Mouse (Mus musculus) brain, embryonic 14.5 days (tissue): ENCODE results near the gene Nelfcd. TPM values are rescaled to one million over a fixed set of nuclear protein-coding genes. Genes with fewer than 3 reads are reported as not detected.

Source experiments
- DNase-seq: peaks from one replicate; pipeline ENCODE4 v3.0.0-alpha.2; 2011; ENCODE audit warnings: low read depth
- CTCF ChIP-seq: fragments of 200-500 bp; IDR thresholded peaks from 2 replicates; pipeline ENCODE4 v1.5.1; 2012; ENCODE audit warnings: inconsistent platforms, mild to moderate bottlenecking, moderate library complexity, borderline replicate concordance; ENCODE audit not compliant: insufficient read depth, insufficient read length; ENCODE audit errors: extremely low read depth
- POLR2A ChIP-seq: fragments of 200-500 bp; IDR thresholded peaks from 2 replicates; pipeline ENCODE4 v1.6.1; 2012; ENCODE audit warnings: mild to moderate bottlenecking, inconsistent platforms, borderline replicate concordance; ENCODE audit not compliant: poor library complexity, insufficient read depth, insufficient read length, severe bottlenecking; ENCODE audit errors: extremely low read depth
- polyA plus RNA-seq: library from polyadenylated mRNA; depleted of rRNA; stranded (reverse); fragments of >200 nt; gene quantifications from 2 replicates; pipeline ENCODE4 v1.2.3, GENCODE M21; 2012

Gene Nelfcd
- polyA plus RNA-seq, 1 experiment: 98.6 TPM

GRCm38 (mm10) chr2:174439450-174439838, 23.8 kb downstream of the Nelfcd start:
- TF ChIP-seq POLR2A: no peak
- no peak for TF ChIP-seq CTCF
- DNase-seq: no peak

- TF ChIP-seq POLR2A (no peak), CTCF (no peak)
- no peak for DNase-seq
Observed at GRCm38 (mm10) chr2:174439961-174440360, 24.4 kb downstream of the Nelfcd start.

GRCm38 (mm10) chr2:174441898-174442297, 26.3 kb downstream of the Nelfcd start:
- DNase-seq: no peak
- TF ChIP-seq POLR2A (no peak), CTCF (no peak)

DNA sequence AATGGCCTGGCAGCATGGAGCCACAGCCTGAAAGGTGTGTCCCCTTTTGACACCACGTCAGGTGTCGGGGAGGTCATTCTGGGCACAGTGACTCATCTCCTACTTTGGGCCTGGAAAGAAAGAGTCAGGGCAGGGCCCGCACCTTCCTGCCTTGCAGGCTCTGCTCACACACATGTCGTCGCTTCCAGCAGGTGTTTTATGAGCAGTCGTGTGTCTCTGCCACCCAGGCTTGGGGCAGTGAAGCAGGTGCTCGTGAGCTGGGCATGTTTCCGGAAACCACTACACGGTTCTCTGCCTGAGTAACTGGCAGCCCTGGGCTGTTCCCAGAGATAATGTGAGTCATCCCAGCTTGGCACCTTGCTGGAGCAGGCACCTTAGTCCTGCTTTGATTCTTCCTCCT, 26.9 kb downstream of the Nelfcd start:
- TF ChIP-seq POLR2A: no peak
- TF ChIP-seq CTCF: no peak
- no peak for DNase-seq

- TF ChIP-seq POLR2A (no peak), CTCF (no peak)
- no peak for DNase-seq
Observed at GRCm38 (mm10) chr2:174443046-174443445, 27.4 kb downstream of the Nelfcd start.

- TF ChIP-seq CTCF (no peak), POLR2A (no peak)
- DNase-seq: no peak
Observed at GRCm38 (mm10) chr2:174444359-174444758, 28.8 kb downstream of the Nelfcd start.

- DNase-seq: no peak
- no peak for TF ChIP-seq CTCF
- no peak for TF ChIP-seq POLR2A
Observed at GRCm38 (mm10) chr2:174445018-174445417, 29.4 kb downstream of the Nelfcd start.

DNA sequence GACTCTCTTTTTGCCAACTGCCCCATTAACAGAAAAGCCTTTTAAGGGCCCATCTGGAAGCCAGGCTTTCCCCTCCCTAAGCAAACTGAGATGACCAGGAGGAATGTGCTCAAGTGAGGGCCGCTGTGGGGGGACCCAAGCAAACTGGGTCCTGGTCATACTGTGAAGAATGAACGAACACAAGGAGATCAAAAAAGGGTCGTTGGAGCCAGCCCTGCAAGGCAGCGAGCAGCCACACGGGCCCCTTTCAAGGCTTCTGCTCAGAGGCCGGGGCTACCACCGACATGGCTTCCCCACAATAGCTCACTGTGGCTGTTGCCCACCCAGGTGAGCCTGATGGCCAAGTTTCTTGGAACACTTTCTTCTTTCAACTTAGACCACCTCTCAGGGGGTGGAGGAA, 30.9 kb downstream of the Nelfcd start:
- no peak for DNase-seq
- TF ChIP-seq CTCF: no peak
- no peak for TF ChIP-seq POLR2A

- TF ChIP-seq CTCF (no peak), POLR2A (no peak)
- no peak for DNase-seq
Observed at GRCm38 (mm10) chr2:174446905-174447304, 31.3 kb downstream of the Nelfcd start.

DNA sequence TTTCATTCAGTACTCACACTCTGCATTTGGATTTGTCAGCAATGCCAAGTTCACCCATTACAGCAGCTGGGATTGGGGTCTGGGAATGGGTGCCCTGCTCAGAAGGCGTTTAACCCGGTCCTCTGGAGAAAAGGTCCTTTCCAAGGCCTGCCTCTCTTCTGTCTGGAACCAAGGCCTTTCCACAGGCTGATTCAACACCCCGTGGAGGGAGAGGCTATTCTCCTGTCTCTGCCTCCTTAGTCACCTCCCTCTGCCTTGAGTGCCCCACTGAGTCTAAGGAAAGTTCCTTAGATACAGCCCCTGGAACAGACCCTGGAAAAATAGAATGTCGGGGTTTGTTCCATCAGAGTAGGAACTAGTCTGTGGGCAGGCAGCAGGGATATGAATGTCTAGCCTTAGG, 32.8 kb downstream of the Nelfcd start:
- TF ChIP-seq POLR2A (no peak), CTCF (no peak)
- no peak for DNase-seq

- TF ChIP-seq POLR2A (no peak), CTCF (no peak)
- DNase-seq: no peak
Observed at GRCm38 (mm10) chr2:174450353-174450752, 34.7 kb downstream of the Nelfcd start, which contains the start of gene Tubb1. Tubb1 (plus strand) TSS chr2:174450695.

- no peak for DNase-seq
- TF ChIP-seq CTCF (peak; percentile 13; the same call in 1 of the 2 replicates), POLR2A (no peak)
Observed at GRCm38 (mm10) chr2:174453681-174454080, 38.1 kb downstream of the Nelfcd start.

DNA sequence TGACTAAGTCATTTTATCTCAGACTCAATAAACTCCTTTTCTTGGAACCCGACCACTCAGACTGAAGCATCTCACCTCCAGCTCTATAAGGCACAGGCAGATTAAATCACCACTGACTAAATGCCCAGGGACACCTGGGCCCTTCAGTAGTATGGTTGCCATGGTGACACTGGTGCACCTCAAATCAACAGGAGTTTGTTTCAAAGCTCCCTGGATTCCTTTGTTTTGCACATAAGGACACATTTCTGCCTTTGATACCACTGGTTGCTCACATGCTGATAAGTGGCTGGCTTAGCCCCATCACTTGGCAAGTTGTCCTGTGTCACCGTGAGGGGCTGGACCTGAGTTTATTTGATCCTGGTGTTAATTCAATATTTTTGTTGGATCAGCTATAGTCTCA, 43.8 kb downstream of the Nelfcd start:
- no peak for DNase-seq

DNA sequence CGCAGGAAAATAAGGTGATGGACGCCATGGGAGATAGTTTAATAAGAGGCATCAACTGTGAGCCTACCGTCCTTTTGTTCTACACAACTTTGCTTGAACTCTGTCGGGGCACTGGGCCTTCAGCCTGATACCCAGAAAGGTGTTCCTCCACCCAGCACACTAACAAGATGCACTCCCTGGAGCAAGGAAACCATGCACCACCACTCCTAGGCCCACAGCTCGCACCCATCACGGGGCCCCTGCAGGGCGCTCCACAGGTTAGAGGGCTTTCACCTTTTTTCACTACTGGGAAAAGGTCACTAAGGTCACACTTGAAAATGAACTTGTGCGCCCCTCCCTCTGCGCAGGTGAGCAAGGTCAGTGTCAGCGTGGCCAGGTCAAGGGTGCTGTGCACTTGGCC, 47.8 kb downstream of the Nelfcd start:
- DNase-seq: no peak
- TF ChIP-seq CTCF: no peak
- TF ChIP-seq POLR2A: no peak

More for the DNA sequence above, 43.8 kb downstream of the Nelfcd start:
- no peak for TF ChIP-seq CTCF
- no peak for TF ChIP-seq POLR2A
